Mouse (Mus musculus): Measurements from ENCODE around the gene Col15a1. TPM values are rescaled to one million over a fixed set of nuclear protein-coding genes. Genes with fewer than 3 reads are reported as not detected.

The Col15a1 gene
- polyA plus RNA-seq, 1 experiment: 360 TPM

DNA sequence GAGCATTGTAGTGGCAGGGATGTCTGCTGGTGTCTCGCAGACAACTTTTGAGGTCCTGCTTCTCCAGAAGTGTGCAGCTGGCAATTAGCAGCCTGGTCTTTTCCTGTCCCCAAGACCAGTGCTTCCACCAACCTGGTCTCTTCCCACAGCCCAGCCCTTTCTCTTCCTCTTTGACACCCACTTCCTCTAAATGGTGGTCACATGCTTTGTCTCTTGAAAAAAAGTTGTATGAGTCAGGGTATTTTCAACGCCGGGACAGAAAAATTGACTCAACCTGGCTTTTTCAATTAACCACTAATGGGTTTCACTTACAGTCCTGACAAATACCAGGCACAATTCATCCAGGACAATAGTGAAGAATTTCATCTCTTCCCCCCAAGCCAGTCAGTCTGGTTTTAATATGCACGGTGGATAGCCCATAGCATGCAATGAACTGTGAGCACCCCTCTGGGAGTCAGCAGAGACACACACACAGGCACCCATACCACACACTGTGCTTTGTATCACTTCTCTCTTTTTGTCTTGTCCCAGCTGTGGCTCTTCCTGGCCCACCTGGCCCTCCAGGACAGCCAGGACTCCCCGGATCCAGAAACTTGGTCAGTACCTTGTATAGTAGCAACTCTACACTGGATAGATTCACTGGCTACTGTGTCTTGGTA is 95.5 kb downstream of the Col15a1 start:
- no peak for DNase-seq (ENCODE audit: low read depth)

DNA sequence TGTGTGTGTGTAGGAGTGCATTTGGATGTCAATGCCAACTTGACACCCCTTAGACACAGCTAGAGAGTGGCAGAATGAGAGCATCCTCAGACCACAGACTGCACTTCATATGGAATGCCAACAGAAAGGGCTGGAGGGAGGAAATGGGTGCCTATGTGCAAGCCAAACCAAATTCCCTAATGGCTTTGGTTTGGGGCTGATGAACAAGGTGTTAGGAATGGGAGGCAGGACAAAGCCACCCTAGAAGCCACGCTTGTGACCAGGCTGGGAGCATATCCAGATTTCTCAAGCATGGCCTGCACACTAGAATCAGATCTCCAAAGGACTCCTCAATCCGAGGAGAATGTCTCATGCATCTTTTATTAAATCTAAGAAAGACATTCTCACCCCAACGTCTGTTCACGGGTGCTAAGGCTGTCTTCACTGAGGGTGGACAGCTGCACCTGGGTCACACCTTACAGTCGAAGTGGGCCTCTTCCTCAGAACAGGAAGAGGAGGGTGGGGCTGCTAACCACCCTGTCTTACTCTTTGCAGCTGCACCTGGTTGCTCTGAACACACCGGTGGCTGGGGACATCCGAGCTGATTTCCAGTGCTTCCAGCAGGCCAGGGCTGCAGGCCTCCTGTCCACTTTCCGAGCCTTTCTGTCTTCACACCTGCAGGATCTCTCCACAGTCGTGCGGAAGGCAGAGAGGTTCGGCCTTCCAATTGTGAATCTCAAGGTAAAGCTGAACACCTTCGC is 102.1 kb downstream of the Col15a1 start:
- no peak for DNase-seq (ENCODE audit: low read depth)

DNA sequence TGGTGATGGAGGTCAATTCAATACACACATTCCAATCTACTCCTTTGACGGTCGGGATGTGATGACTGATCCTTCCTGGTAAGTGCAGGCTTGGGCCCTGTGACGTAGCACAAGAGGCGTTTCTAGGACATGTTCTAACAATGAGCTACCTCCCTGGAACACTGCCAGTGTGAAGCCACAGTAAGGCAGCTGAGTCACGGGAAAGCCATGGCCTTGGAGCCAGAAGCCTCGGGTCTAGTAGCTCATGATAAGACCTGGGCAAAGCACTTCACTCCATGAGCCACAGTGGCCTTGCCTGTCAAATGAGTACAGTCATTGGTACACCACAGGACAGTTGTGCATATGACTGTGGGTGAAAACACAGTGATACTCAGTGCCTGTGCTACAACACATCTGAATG is 102.9 kb downstream of the Col15a1 start:
- no peak for DNase-seq (ENCODE audit: low read depth)

DNA sequence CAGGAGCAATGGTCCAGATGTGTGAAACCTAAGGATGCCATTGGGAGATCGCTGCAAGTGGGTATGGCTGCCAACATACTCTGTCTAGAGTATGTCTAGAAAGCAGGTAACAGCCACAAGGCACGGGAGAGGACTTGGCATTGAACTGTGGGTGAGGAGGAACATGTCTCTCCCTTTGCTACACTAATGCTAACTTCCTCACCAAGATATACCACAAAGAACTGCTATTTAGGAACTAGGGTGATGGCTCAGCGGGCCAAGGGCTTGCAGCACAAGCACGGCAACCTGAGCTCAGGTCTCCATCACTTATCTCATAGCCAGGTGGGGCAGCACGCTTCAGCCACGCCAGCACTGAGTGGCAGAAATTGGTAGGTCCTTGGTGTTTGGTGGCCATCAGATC is 103.5 kb downstream of the Col15a1 start:
- no peak for DNase-seq (ENCODE audit: low read depth)

DNA sequence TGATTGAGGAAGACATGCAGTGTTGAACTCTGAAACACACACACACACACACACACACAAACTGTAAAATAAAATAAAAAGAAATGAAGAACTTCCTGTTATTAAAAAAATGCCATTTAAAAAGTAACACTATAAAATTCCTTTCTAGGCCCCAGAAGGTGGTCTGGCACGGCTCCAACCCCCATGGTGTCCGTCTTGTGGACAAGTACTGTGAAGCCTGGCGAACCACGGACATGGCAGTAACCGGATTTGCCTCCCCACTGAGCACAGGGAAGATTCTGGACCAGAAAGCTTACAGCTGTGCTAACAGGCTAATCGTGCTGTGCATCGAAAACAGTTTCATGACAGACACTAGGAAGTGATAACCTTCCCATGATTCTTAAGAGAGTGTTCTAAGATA is 104.0 kb downstream of the Col15a1 start:
- DNase-seq (ENCODE audit: low read depth): no peak

DNA sequence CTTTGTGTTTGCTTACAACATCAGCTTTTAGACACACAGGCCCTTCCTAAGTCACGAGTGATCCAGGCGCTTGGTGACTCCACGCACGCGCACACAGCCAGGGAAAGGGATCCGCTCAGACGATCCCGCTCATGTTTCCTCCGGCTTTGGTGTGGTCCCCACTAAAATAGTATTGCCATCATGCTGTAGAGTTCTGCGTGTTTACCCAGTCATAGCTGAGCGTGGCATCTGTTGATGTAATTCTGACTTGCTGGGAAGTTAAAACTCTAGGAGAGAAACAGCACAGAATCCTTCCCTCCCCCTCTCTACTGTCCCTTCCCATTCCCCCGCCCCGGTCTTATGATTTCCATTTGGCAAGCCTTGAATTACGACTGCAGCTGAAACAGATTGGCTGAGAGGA is 104.7 kb downstream of the Col15a1 start:
- no peak for DNase-seq (ENCODE audit: low read depth)

DNA sequence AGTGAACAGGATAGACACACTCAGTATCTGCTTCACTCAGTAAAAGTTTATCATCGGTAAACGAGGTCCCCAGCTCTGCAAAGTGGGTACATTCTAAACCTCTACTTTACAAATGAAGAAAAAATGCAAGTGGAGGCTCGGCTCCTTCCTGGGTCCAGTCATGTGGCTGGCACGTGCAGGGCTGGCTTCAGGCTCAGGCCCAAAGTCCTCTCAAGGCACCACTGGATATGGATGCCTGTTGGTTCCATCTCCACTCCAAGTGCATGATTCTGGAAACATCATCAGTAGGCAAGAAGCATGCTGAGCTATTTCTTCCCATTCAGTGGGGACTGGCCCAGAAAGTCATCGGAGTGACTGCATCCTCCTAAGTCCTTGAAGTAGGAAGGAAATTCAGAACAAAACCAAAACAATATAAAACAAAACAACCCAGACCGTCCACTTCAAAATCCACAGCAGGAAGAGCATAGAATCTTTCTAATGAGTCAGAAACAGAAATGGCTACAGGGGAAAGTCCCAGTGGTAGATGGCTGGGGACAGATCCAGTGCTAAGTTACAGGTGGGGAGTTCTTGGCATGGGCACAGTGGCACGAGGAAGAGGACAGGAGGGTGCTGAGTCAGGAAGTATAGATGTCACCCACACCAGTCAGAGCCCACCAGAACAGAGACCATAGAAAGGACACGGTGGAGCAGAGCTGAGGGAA is 105.9 kb downstream of the Col15a1 start:
- no peak for DNase-seq (ENCODE audit: low read depth)

DNA sequence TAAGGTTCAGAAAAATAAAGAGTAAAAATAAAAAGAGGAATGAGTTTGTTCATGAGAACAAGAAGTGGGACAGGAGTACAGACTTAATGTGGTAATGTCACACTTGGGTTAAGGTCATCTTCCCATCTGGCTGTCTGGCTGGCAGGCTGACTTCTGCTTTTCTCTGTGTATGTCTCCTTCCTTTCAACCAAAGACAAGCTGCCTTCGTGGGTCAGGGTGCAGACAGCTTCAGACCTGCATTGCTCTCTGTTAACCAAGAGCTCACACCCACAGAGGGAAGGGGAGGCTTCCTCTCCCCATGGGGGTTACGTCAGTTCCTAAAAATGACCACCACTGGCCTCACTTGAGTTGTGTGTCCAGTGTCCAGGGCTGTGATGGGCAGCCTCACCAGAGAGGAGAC is 107.5 kb downstream of the Col15a1 start:
- DNase-seq (ENCODE audit: low read depth): no peak

DNA sequence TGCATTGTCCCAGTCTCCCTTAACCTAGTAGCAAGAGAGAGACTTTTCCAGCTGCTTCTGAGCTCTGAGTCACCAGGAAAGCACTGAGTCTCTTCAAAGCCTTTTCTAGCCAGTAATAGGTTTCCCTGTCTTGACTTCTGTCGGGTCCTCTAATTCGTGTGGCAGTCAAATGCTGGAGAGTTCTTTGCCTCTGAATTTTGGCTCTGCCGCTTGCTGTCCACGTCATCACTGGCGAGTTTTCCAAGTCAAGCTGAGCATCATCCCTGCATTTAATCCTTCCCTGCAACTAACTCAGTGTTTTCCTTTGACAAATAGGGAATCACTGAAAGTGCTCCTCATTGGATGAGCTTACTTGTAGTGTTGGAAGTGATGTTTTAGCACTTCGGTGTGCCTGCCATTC is 108.5 kb downstream of the Col15a1 start:
- DNase-seq (ENCODE audit: low read depth): no peak

DNA sequence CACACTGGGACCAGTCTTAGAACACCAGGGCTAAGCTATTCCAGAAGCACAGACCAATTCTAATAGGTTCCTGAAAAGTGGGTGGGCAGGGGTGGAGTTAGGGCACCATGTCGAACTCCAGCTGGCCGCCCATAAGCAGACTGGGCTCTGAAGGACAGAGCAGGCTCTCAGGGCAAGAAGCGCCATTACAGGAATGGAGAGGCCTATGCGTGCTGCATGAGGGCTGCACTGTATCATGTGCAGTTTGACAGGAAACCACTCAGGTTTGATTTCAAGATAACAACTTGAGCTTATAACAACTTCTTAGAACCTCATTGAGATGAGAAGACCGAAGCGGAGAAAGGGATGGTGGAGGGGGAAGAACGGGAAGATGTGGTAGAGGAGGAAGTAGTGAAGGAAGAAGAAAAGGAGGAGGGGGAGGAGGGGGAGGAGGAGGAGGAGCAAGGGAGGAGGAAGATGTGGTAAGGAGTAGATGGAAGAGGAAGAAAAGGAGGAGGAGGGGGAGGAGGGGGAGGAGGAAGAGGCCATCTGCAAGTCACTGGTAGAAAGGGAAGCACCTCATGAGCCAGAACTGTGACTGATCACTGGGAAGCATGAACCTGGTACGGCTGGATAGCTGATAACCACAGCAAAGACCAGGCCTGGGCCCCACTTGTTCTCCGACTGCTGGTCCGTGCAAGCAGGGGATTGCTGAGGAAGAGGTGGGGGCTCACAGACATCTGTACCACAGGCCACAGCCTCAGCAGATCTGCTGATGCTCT is 111.8 kb downstream of the Col15a1 start:
- no peak for DNase-seq (ENCODE audit: low read depth)

DNA sequence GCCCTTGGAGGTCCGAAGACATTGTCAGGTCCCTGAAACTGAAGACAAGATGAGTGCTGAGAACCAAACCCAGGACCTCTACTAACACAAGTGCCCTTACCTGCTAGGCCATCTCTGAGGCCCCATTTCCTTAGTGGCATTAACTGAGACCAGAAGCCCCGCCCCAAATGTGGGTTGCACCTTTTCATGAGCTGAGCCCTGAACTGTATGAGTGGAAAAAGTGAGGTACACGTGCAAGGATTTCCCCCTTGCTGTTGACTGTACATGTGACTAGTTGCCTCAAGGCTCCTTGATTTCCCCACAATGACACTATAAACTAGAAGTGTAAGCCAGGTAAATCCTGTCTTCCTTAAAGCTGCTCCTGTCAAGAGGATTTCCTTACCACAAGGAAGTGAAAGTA is 114.4 kb downstream of the Col15a1 start:
- no peak for DNase-seq (ENCODE audit: low read depth)

DNA sequence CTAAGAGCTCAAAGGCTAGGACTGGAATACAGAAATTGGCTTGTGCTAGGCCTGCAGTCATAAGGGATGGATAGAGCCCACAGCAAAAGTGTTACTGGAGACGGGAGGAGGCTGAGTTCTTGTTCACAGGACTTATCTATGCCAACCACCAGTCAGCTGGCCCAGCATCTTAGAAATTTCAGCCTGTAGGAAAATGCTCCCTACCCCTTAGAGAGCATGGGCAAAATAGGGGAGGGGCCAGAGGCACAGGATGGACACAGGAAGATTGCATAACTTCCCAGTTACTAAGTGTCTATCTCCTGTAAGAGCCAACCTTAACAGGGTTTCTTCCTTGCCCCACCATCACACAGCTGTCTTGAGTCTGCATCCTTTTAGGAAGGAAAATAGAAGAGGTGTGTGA is 116.2 kb downstream of the Col15a1 start:
- no peak for DNase-seq (ENCODE audit: low read depth)

DNA sequence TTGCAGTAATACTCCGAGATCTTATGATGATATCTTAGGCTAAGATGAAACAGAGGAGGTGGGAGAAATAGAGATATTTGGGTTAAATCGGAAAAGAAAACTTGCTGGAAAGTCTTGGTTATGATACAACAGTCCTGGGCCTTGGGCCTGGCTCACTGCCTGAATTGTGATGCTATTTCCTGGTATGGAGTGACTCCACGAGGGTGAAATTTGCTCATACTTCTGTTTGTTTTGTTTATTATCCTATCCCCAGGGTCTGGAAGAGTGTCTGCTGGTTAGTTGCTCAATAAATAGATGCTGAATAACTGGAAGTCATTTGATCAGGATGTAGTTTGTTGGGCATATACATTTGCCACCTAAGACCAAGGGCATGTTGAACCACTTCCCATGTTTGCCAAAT is 119.8 kb downstream of the Col15a1 start:
- no peak for DNase-seq (ENCODE audit: low read depth)

DNA sequence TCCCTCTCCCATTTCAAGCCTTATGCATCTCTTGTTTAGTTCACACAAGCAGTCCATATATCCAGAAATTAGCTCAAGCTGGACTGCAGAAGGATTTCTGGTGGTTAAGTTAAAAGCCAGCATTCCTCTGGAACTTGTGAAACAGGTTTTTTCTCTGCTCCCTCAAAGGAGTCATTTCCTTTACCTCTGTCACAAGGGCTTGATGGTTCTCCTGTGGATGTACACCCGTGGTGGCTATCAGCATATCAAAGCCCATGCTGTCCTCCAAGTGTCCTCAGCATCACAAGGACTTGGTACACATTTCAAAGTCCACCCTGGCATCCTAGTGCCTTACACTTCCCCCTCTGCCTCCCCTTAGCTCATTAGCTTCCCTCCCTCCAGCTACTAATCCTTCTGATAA is 121.3 kb downstream of the Col15a1 start:
- DNase-seq (ENCODE audit: low read depth): no peak

DNA sequence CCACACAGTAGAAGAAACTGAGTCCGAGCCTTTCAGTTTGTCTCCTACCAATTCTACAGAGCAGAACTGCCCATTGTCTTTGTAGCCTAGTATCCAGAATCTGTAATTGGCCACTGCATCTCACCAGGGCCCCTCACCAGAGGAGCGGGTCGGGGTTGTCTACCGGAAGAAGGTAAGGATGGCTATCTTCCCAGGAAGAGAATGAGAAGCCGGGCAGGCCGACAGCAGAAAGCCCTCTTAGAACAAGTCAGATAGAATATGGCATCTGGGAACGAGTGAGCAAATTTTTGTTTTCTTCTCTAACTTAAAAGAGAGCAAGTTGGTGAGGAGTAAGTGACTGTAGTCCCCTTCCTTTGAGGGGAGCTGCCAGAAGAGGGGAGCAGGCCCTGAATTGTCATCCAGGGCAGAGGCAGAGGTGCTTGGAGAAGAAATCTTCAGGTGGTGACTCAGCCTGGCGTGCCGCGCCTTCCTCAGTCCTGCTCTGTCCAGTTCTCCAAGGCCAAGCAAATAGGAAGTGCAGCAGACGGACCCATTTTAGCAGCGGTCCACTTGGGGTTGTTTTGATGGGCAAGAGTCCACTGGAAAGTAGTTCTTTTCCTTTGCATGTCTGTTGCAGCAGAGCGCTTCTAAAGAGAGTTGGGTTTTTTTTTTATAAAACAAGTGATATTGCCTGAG is 122.6 kb downstream of the Col15a1 start:
- DNase-seq (ENCODE audit: low read depth): no peak

DNA sequence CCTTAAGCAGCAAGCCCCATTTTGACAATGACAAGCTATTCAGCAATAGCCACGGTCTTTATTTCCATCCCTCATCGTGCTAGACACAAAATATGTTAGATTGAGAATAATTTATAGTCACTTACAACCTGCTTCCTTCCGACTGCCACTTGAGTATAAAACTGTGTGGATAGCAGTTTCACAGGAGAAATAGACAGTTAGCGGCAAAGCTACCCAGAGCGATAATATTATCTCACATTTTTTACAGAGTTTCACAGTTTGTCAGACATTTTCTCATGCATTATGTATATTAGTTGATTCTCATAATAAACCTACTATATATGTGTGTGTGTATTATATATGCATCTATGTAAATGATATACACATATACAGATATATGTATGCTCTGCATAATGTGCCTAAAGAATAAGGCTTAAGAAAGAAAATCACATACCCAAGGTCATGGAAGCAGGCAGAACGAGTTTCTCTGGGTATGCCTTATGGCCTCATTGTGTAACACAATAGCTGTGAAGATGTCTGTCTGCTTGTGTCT is 124.9 kb downstream of the Col15a1 start:
- DNase-seq (ENCODE audit: low read depth): no peak

DNA sequence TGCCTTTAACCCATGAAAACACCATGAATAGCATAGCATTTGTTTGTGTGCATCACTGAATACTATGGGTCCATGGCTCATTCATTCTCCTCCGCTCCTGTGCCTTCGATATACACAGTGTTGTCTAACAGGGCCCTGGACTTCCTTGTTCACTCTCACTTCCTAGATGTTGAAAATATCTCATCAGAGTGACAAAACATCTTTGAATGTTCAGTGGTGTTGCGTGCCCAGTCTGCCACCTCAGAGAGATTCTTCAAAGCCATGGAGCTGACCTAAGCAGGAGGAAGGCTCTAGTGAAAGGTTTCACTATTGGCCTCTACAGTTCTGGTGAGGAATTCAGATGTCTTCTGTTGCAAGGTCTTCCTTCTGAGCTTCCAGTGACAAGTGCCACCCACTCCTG is 125.6 kb downstream of the Col15a1 start:
- DNase-seq (ENCODE audit: low read depth): no peak

DNA sequence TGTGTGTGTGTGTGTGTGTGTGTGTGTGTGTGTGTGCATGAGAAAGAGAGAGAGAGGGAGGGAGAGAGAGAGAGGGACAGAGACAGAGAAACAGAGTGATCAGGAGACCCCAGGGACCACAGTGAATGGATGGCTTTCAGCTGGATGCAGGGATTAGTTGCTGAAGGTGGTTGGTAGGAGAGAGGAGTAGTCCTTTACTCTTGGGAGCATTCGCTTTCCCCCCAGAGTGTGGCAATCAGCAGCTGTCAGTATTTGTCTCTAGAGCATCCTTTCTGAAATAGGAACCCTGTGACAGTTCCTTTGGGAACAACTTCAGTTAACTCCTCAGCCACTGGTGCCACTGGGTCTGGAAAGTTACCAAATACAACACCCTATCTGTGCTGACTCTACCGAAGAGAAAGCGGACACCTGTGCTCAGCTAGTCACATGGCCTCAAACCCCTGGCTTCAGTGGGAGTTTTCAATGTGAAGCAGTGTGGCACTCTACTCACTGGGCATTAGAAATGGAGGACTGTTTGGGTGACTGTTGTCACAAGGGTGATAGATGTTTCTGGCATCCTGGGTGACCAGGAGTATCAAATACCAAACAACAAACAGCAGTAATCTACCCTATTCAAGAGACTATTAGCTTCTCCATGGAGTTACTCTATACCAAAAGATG is 129.1 kb downstream of the Col15a1 start:
- DNase-seq (ENCODE audit: low read depth): no peak

DNA sequence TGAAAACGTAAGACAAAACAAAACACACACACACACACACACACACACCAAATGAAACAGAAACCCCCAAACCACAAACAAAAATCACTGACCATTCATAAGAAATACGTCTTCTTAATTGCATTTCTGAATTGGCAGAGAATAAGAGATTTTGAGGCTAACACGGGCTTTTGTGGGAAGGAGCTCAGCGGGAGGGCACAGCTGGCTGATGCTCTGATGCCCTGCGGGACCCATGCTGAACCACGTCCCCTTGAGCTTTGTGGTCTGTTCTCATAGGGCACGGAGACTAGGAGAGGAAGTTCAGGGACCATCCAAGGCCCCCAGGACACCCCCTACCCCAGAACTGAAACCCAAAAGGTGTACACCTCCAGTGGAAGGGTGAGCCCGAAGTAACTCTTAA is 134.7 kb downstream of the Col15a1 start:
- DNase-seq (ENCODE audit: low read depth): no peak

DNA sequence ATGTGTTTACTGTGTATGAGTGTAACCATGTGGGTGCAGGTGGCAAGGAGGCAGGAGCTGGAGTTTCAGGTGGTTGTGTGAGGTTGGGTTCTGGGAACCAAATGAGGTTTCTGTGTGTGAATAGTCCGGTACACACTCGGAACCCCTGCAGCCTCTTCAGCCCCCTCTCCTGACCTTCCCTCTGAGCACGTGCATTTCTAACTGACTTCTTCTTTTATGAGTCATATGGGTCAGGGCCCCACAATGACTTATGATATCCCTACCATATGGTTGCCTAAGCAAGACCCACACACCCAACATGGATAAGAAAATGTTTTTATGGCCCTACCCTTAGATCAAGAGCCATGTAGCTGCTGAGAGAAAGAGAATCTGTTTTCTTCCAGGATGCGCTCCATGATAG is 139.1 kb downstream of the Col15a1 start:
- no peak for DNase-seq (ENCODE audit: low read depth)

DNA sequence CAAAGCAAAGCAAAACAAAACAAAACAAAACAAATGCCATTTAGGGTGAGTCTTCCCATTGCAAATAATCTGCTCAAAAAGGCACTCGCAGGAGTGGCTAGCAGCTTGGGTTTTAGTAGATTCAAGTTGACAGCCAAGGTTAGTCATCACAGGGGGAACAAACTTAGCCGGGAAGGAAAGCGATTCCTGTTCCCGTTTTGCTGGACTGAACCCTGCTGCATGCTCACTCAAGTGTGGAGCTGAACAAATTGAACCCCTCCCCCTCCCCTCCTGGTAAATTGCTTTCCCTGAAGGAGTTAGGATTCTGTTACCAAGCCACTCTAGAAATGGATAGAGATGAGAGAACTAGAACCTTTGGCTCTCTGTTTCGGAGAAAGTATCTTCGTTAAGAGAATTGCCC is 141.8 kb downstream of the Col15a1 start:
- no peak for DNase-seq (ENCODE audit: low read depth)
